Mouse (Mus musculus) CH12.LX (cell line): ENCODE data around the gene Sept9. TPM values are rescaled to one million over a fixed set of nuclear protein-coding genes. Genes with fewer than 3 reads are reported as not detected.

Experiments
- DNase-seq: peaks from one replicate; pipeline ENCODE4 v3.0.0-alpha.2; 2013; ENCODE audit errors: extremely low read depth
- H3K27ac ChIP-seq: 2 replicates; pipeline ENCODE4 v1.5.1; 2012; ENCODE audit warnings: low read depth, mild to moderate bottlenecking, control low read depth, moderate library complexity; ENCODE audit not compliant: insufficient read depth
- H3K27me3 ChIP-seq: replicated peaks from 2 replicates; pipeline ENCODE3; 2012; ENCODE audit warnings: inconsistent platforms
- H3K36me3 ChIP-seq, 2 experiments: replicated peaks in 1 of 2; 2 replicates each; pipeline versions ENCODE3 to v1.6.1; 2012; ENCODE audit warnings: inconsistent platforms in 1 of 2, low read length in 1 of 2, mild to moderate bottlenecking in 1 of 2, mixed read lengths in 1 of 2, moderate library complexity in 1 of 2; ENCODE audit not compliant: control insufficient read depth in 1 of 2, insufficient read depth in 1 of 2
- H3K4me1 ChIP-seq, 2 experiments: 2 replicates each; pipeline ENCODE4 v1.6.1; 2012; ENCODE audit warnings: inconsistent platforms in 1 of 2, moderate library complexity in 1 of 2; ENCODE audit not compliant: insufficient read depth in 2 of 2, control insufficient read depth in 1 of 2
- H3K4me2 ChIP-seq: 2 replicates; pipeline ENCODE4 v1.6.1; 2012; ENCODE audit warnings: low read depth, mild to moderate bottlenecking, control low read depth; ENCODE audit not compliant: poor library complexity, insufficient read depth, severe bottlenecking
- H3K4me3 ChIP-seq, 3 experiments: fragments of 150-350 bp in 1 of 3; sonication (generic) in 1 of 3; replicated peaks in 1 of 3; 2 replicates each; pipeline versions ENCODE3 to v1.5.1; 2011 to 2012; ENCODE audit warnings: low read depth in 2 of 3, low read length in 2 of 3, mild to moderate bottlenecking in 2 of 3, moderate library complexity in 2 of 3, control low read depth in 1 of 3, improper control_type of control experiment in 1 of 3, inconsistent platforms in 1 of 3, mixed read lengths in 1 of 3; ENCODE audit not compliant: poor library complexity in 1 of 3
- H3K79me2 ChIP-seq: replicated peaks from 2 replicates; pipeline ENCODE4 v1.6.1; 2012; ENCODE audit warnings: mild to moderate bottlenecking, moderate library complexity; ENCODE audit not compliant: control insufficient read depth, poor library complexity, insufficient read depth, severe bottlenecking; ENCODE audit errors: extremely low read depth
- H3K9ac ChIP-seq: 2 replicates; pipeline ENCODE4 v1.6.1; 2012; ENCODE audit warnings: low read depth, mild to moderate bottlenecking, control low read depth, moderate library complexity; ENCODE audit not compliant: insufficient read depth
- H3K9me3 ChIP-seq: replicated peaks from 2 replicates; pipeline ENCODE3; 2012; ENCODE audit warnings: low read length, inconsistent platforms, mixed read lengths
- CHD1 ChIP-seq: IDR thresholded peaks from 2 replicates; pipeline ENCODE4 v1.6.1; 2012; ENCODE audit warnings: low read depth, low read length, improper control_type of control experiment, inconsistent platforms
- CTCF ChIP-seq, 2 experiments: IDR thresholded peaks in 1 of 2; conservative IDR thresholded peaks in 1 of 2; 2 replicates each; pipeline ENCODE4 v1.5.1; 2011 to 2012; ENCODE audit warnings: low read depth in 2 of 2, low read length in 2 of 2, improper control_type of control experiment in 1 of 2, inconsistent platforms in 1 of 2, mild to moderate bottlenecking in 1 of 2, moderate library complexity in 1 of 2
- ETS1 ChIP-seq: conservative IDR thresholded peaks from 2 replicates; pipeline ENCODE4 v1.6.1; 2012; ENCODE audit warnings: low read depth, mild to moderate bottlenecking, inconsistent platforms, low read length, improper control_type of control experiment, moderate library complexity
- HCFC1 ChIP-seq: IDR thresholded peaks from 2 replicates; pipeline ENCODE4 v1.6.1; 2012; ENCODE audit warnings: low read depth, mild to moderate bottlenecking, inconsistent platforms, low read length, improper control_type of control experiment
- KAT2A ChIP-seq: IDR thresholded peaks from 2 replicates; pipeline ENCODE4 v1.6.1; 2012; ENCODE audit warnings: low read length, improper control_type of control experiment, inconsistent platforms; ENCODE audit not compliant: insufficient replicate concordance
- MAFK ChIP-seq: IDR thresholded peaks from 2 replicates; pipeline ENCODE4 v1.6.1; 2011; ENCODE audit warnings: low read length, improper control_type of control experiment; ENCODE audit not compliant: insufficient replicate concordance
- MAX ChIP-seq: IDR thresholded peaks from 2 replicates; pipeline ENCODE4 v1.6.1; 2011; ENCODE audit warnings: low read length, improper control_type of control experiment
- MEF2A ChIP-seq: IDR thresholded peaks from 2 replicates; pipeline ENCODE4 v1.6.1; 2014; ENCODE audit warnings: low read depth, mild to moderate bottlenecking, inconsistent platforms, low read length, improper control_type of control experiment, borderline replicate concordance
- MXI1 ChIP-seq: IDR thresholded peaks from 2 replicates; pipeline ENCODE4 v1.6.1; 2011; ENCODE audit warnings: mild to moderate bottlenecking, low read depth, low read length, improper control_type of control experiment
- MYC ChIP-seq: IDR thresholded peaks from 2 replicates; pipeline ENCODE4 v1.6.1; 2011; ENCODE audit warnings: low read depth, mild to moderate bottlenecking, improper control_type of control experiment, low read length
- NELFE ChIP-seq: IDR thresholded peaks from 2 replicates; pipeline ENCODE4 v1.6.1; 2011; ENCODE audit warnings: low read depth, low read length, improper control_type of control experiment
- NRF1 ChIP-seq: IDR thresholded peaks from 2 replicates; pipeline ENCODE4 v1.6.1; 2014; ENCODE audit warnings: low read depth, mild to moderate bottlenecking, inconsistent platforms, low read length, improper control_type of control experiment, moderate library complexity
- PAX5 ChIP-seq: IDR thresholded peaks from 2 replicates; pipeline ENCODE4 v1.6.1; 2012; ENCODE audit warnings: low read length, inconsistent platforms, mixed read lengths
- RCOR1 ChIP-seq: conservative IDR thresholded peaks from 2 replicates; pipeline ENCODE4 v1.6.1; 2012; ENCODE audit warnings: low read depth, mild to moderate bottlenecking, inconsistent platforms, low read length, improper control_type of control experiment
- SIN3A ChIP-seq: IDR thresholded peaks from 2 replicates; pipeline ENCODE4 v1.6.1; 2012; ENCODE audit warnings: low read length, improper control_type of control experiment, inconsistent platforms
- SMC3 ChIP-seq: IDR thresholded peaks from 2 replicates; pipeline ENCODE4 v1.6.1; 2011; ENCODE audit warnings: low read depth, low read length, improper control_type of control experiment
- TBP ChIP-seq: conservative IDR thresholded peaks from 2 replicates; pipeline ENCODE4 v1.6.1; 2011; ENCODE audit warnings: low read depth, low read length, improper control_type of control experiment
- UBTF ChIP-seq: IDR thresholded peaks from 2 replicates; pipeline ENCODE4 v1.6.1; 2012; ENCODE audit warnings: low read depth, mild to moderate bottlenecking, inconsistent platforms, low read length, improper control_type of control experiment, moderate library complexity
- USF1 ChIP-seq: IDR thresholded peaks from 2 replicates; pipeline ENCODE4 v1.6.1; 2014; ENCODE audit warnings: low read depth, mild to moderate bottlenecking, inconsistent platforms, low read length, improper control_type of control experiment
- ZC3H11A ChIP-seq: IDR thresholded peaks from 2 replicates; pipeline ENCODE4 v1.6.1; 2012; ENCODE audit warnings: low read depth, mild to moderate bottlenecking, inconsistent platforms, low read length, improper control_type of control experiment
- ZMIZ1 ChIP-seq: IDR thresholded peaks from 2 replicates; pipeline ENCODE4 v1.6.1; 2012; ENCODE audit warnings: low read depth, mild to moderate bottlenecking, inconsistent platforms, low read length, improper control_type of control experiment
- ZNF384 ChIP-seq: IDR thresholded peaks from 2 replicates; pipeline ENCODE4 v1.6.1; 2012; ENCODE audit warnings: low read depth, low read length, improper control_type of control experiment, inconsistent platforms
- dilution Hi-C: fragments of 300-500 bp; cut with MboI; formaldehyde crosslinking; loops from 2 replicates; pipeline ENCODE4 v1.14.3; 2020; ENCODE audit warnings: low sequenced_read_pairs; ENCODE audit not compliant: extremely low pct_unique_long_range_greater_than_20kb, extremely low pct_ligation_motif_present
- in situ Hi-C: fragments of 300-500 bp; cut with MboI; formaldehyde crosslinking; loops from 3 replicates; pipeline ENCODE4 v1.14.3; 2019; ENCODE audit warnings: low sequenced_read_pairs, low pct_ligation_motif_present, low pct_unique_long_range_greater_than_20kb, mixed read lengths
- polyA plus RNA-seq: library from polyadenylated mRNA; unstranded; fragments of >175 nt; gene quantifications from 2 replicates; pipeline ENCODE4 v1.2.1, GENCODE M21; 2012; ENCODE audit warnings: low read depth; ENCODE audit not compliant: insufficient read length
- total RNA-seq, 2 experiments: library from RNA; depleted of rRNA; stranded (reverse); fragments of 300-350 nt in 1 of 2; fragments of >200 nt in 1 of 2; gene quantifications; 2 replicates each; pipeline ENCODE4 v1.2.3; 2012 to 2014

The Sept9 gene
- total and polyA plus RNA-seq, 3 experiments = 47.6 to 128 (median 110) TPM

DNA sequence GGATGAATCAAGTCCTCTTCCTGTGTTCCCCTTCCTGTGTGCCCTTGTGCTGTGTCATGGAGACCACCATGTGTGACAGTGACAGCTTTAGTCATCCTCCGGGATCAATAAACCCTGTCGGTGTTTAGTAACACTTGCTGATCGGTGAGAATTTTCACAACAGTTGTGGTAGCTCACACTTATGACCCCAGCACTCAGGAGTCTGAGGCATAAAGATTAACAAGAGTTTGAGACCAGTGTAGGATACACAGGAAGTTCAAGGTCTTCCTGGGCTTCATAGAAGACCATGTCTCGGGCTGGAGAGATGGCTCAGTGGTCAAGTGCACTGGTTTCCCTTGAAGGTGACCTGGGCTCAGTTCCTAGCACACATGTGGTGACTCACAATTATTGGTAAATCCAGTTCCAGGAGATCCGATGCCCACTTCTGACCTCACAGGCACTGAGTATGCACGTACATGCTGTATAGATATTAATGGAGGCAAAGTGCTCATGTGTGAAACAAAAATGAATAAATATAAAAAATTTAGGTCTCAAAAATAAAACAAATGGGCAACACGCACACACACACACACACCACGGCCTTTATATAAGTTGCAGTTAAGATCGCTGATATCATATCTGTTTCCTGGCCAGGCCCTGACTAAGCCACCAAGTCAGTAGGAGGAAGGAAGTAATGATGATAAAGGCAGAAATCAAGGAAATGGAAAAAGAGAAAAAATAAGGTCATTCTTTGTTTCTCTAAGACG, 43.1 kb downstream of the Sept9 start:
- Histone ChIP-seq H3K27me3 (no peaks in the 10 kb centered on the region), H3K9me3 (no peaks in the 10 kb centered on the region), H3K79me2 (no peaks in the 10 kb centered on the region), H3K27ac (no peak overlapping the region), H3K4me2 (no peak overlapping the region), H3K4me3 (no peak overlapping the region), H3K9ac (no peak overlapping the region), H3K36me3 (no peaks in the 10 kb centered on the region), H3K4me1 (peaks cover 34 to 77% of the 10 kb centered on the region in 2 experiments)
- dilution Hi-C loops = loop anchor here (25.0 kb wide), 1 partner anchor 120 kb away; no protein-coding TSS in a partner anchor
- in situ Hi-C loops = no loop called here
- TF ChIP-seq TBP (0 out of 2 replicates have a peak, but pooled peaks have one; percentile 35), ZMIZ1 (no peak)
- DNase-seq = no peak

- H3K27ac ChIP-seq = no peak overlapping the region
- H3K9ac ChIP-seq = no peak overlapping the region
- in situ Hi-C loops = no loop called here
- no peak for TF ChIP-seq CHD1
- no peak for TF ChIP-seq PAX5
- H3K4me2 ChIP-seq = no peak overlapping the region
- no peaks in the 10 kb centered on the region for H3K79me2 ChIP-seq
- H3K4me1 ChIP-seq = peaks cover 37 to 86% of the 10 kb centered on the region in 2 experiments
- dilution Hi-C loops = loop anchor here (25.0 kb wide), 1 partner anchor 119 kb away; no protein-coding TSS in a partner anchor
- no peak overlapping the region for H3K4me3 ChIP-seq
- no peaks in the 10 kb centered on the region for H3K9me3 ChIP-seq
- DNase-seq = no peak
- H3K27me3 ChIP-seq = no peaks in the 10 kb centered on the region
- H3K36me3 ChIP-seq = no peaks in the 10 kb centered on the region
These were observed 44.3 kb downstream of the Sept9 start for GRCm38 (mm10) chr11:117243536-117244290.

GRCm38 (mm10) chr11:117245041-117245725, 45.7 kb downstream of the Sept9 start:
- in situ Hi-C loops (loop anchor here (5.0 kb wide), 2 partner anchors 67 to 112 kb away; no protein-coding TSS in a partner anchor), dilution Hi-C loops (loop anchor here (25.0 kb wide), 1 partner anchor 117 kb away; no protein-coding TSS in a partner anchor)
- Histone ChIP-seq H3K4me3 (no peak overlapping the region), H3K36me3 (no peaks in the 10 kb centered on the region), H3K4me2 (no peak overlapping the region), H3K9ac (no peak overlapping the region), H3K79me2 (no peaks in the 10 kb centered on the region), H3K27me3 (no peaks in the 10 kb centered on the region), H3K9me3 (no peaks in the 10 kb centered on the region), H3K4me1 (peaks cover 41 to 86% of the 10 kb centered on the region in 2 experiments), H3K27ac (no peak overlapping the region)
- no peak for TF ChIP-seq RCOR1
- TF ChIP-seq ZNF384 = no peak
- no peak for TF ChIP-seq SMC3
- TF ChIP-seq SIN3A = no peak
- TF ChIP-seq UBTF = no peak
- TF ChIP-seq USF1 = no peak
- TF ChIP-seq HCFC1 = no peak
- TF ChIP-seq MAX = no peak
- TF ChIP-seq MEF2A = no peak
- no peak for TF ChIP-seq CTCF (conservative IDR thresholded peaks at IDR 0.05 in 1 of 2, IDR thresholded peaks at IDR 0.05 in 1 of 2; ENCODE audit: low read depth in 2 of 2, low read length in 2 of 2)
- TF ChIP-seq MXI1 = no peak
- TF ChIP-seq MAFK = no peak
- TF ChIP-seq MYC = no peak
- TF ChIP-seq ZC3H11A = no peak
- TF ChIP-seq PAX5 = no peak
- no peak for TF ChIP-seq NELFE
- TF ChIP-seq ETS1 = no peak
- TF ChIP-seq NRF1 = no peak
- no peak for TF ChIP-seq KAT2A
- TF ChIP-seq CHD1 = no peak
- no peak for DNase-seq
